Mouse (Mus musculus) v-Abl transformed pro-B cells (cell line): Measurements from ENCODE around the gene Eef1a1.
"Not testable (repeated sequence)": the region's sequence is repeated elsewhere in the genome, so short reads cannot be mapped to it uniquely, and the experiment has no call there.

Source experiments
- in situ Hi-C, 2 experiments: fragments of 400-800 bp; cut with MboI; formaldehyde crosslinking; loops; one replicate each; pipeline ENCODE4 v1.15.1; 2025; ENCODE audit not compliant: unreplicated experiment in 2 of 2

Eef1a1 gene

GRCm38 (mm10) chr9:78488890-78489420, at the start of gene Eef1a1:
Eef1a1 (minus strand) TSS chr9:78489151.
- in situ Hi-C loops, result no loop called here

- in situ Hi-C loops, result no loop called here
These were observed 49.5 kb upstream of the Eef1a1 start for GRCm38 (mm10) chr9:78538421-78538820.

- in situ Hi-C loops, result no loop called here
These were observed 48.4 kb upstream of the Eef1a1 start for GRCm38 (mm10) chr9:78537154-78537873.

- in situ Hi-C loops, result no loop called here
These were observed 45.7 kb upstream of the Eef1a1 start for GRCm38 (mm10) chr9:78534606-78535005.

- in situ Hi-C loops, result no loop called here
These were observed 44.5 kb upstream of the Eef1a1 start for GRCm38 (mm10) chr9:78533296-78533935.

- in situ Hi-C loops, result no loop called here
These were observed 43.4 kb upstream of the Eef1a1 start for GRCm38 (mm10) chr9:78532341-78532819.

GRCm38 (mm10) chr9:78531816-78532215, 42.9 kb upstream of the Eef1a1 start:
- in situ Hi-C loops, result no loop called here

- in situ Hi-C loops, result loop anchor here in 1 of 2 experiments (5.0 kb wide), 1 partner anchor 46 kb away; no protein-coding TSS in a partner anchor
These were observed 38.9 kb upstream of the Eef1a1 start for GRCm38 (mm10) chr9:78527767-78528381.

GRCm38 (mm10) chr9:78527301-78527761, 38.4 kb upstream of the Eef1a1 start:
- in situ Hi-C loops, result loop anchor here in 1 of 2 experiments (5.0 kb wide), 1 partner anchor 45 kb away; no protein-coding TSS in a partner anchor

GRCm38 (mm10) chr9:78526206-78526605, 37.3 kb upstream of the Eef1a1 start:
- in situ Hi-C loops, result loop anchor here in 1 of 2 experiments (5.0 kb wide), 1 partner anchor 44 kb away; no protein-coding TSS in a partner anchor

- in situ Hi-C loops, result loop anchor here in 1 of 2 experiments (5.0 kb wide), 1 partner anchor 43 kb away; no protein-coding TSS in a partner anchor
These were observed 36.6 kb upstream of the Eef1a1 start for GRCm38 (mm10) chr9:78525451-78526135.

GRCm38 (mm10) chr9:78521689-78522088, 32.7 kb upstream of the Eef1a1 start:
- in situ Hi-C loops, result no loop called here

- in situ Hi-C loops, result no loop called here
These were observed 32.0 kb upstream of the Eef1a1 start for GRCm38 (mm10) chr9:78520780-78521601.

- in situ Hi-C loops, result no loop called here
These were observed 31.3 kb upstream of the Eef1a1 start for GRCm38 (mm10) chr9:78520127-78520779.

- in situ Hi-C loops, result not testable (repeated sequence)
These were observed 28.3 kb upstream of the Eef1a1 start for GRCm38 (mm10) chr9:78517237-78517636.

GRCm38 (mm10) chr9:78516125-78516524, 27.2 kb upstream of the Eef1a1 start:
- in situ Hi-C loops, result no loop called here

- in situ Hi-C loops, result no loop called here
These were observed 25.7 kb upstream of the Eef1a1 start for GRCm38 (mm10) chr9:78514681-78515080.

- in situ Hi-C loops, result no loop called here
These were observed 25.0 kb upstream of the Eef1a1 start for GRCm38 (mm10) chr9:78513776-78514500.
